Mouse (Mus musculus) kidney, postnatal 0 days (tissue): ENCODE data around the gene Rergl. TPM values are rescaled to one million over a fixed set of nuclear protein-coding genes. Genes with fewer than 3 reads are reported as not detected.

ENCODE experiments used
- ATAC-seq: fragments of 200-750 bp; cut with Nextera tagmentation; replicated peaks from 2 replicates; pipeline ENCODE4 v1.8.0; 2017; ENCODE audit warnings: low read depth, moderate number of reproducible peaks, moderate TSS enrichment, moderate library complexity; ENCODE audit not compliant: low FRiP score
- DNase-seq: peaks from one replicate; pipeline ENCODE4 v3.0.0-alpha.2; 2016; ENCODE audit warnings: low spot score
- H3K27ac ChIP-seq: fragments of 300-500 bp; sonication (generic); 2 replicates; pipeline ENCODE4 v1.5.1; 2014; ENCODE audit warnings: mild to moderate bottlenecking
- H3K27me3 ChIP-seq: fragments of 300-500 bp; sonication (generic); 2 replicates; pipeline ENCODE4 v1.6.1; 2014; ENCODE audit warnings: low read length, mixed read lengths; ENCODE audit not compliant: insufficient read depth
- H3K36me3 ChIP-seq: fragments of 300-500 bp; sonication (generic); 2 replicates; pipeline ENCODE4 v1.6.1; 2014; ENCODE audit warnings: low read length, mixed read lengths; ENCODE audit not compliant: insufficient read depth
- H3K4me1 ChIP-seq: fragments of 300-500 bp; sonication (generic); replicated peaks from 2 replicates; pipeline ENCODE4 v1.6.1; 2014; ENCODE audit warnings: antibody characterized with exemption, low read length, mixed read lengths; ENCODE audit not compliant: insufficient read depth
- H3K4me2 ChIP-seq: fragments of 300-500 bp; sonication (generic); 2 replicates; pipeline ENCODE4 v1.6.1; 2014; ENCODE audit warnings: mild to moderate bottlenecking, low read length, moderate library complexity, mixed read lengths
- H3K4me3 ChIP-seq: fragments of 300-500 bp; sonication (generic); replicated peaks from 2 replicates; pipeline ENCODE4 v1.5.1; 2014; ENCODE audit warnings: low read depth, low read length
- H3K9ac ChIP-seq: fragments of 300-500 bp; sonication (generic); 2 replicates; pipeline ENCODE4 v1.6.1; 2014; ENCODE audit warnings: low read depth, low read length
- H3K9me3 ChIP-seq: fragments of 300-500 bp; sonication (generic); replicated peaks from 2 replicates; pipeline ENCODE4 v1.6.1; 2016; ENCODE audit warnings: low read length, inconsistent platforms, mixed read lengths
- CTCF ChIP-seq: IDR thresholded peaks from 2 replicates; pipeline ENCODE4 v1.5.1; 2016; ENCODE audit warnings: antibody characterized with exemption, low read depth, mild to moderate bottlenecking, moderate library complexity
- WGBS: fragments of 180-500 bp; shearing (Covaris S2); extraction: QIAGEN DNeasy Blood & Tissue Kit; methylation state at CpG from one replicate; pipeline ENCODE4 v1.1.7; 2014; 5-methylcytosine and 5-hydroxymethylcytosine counted together
- polyA plus RNA-seq: library from polyadenylated mRNA; unstranded; fragments of >200 nt; fragmentation: Nextera tagmentation; extraction: Ambion mirVana; gene quantifications from 2 replicates; pipeline ENCODE4 v1.2.1, GENCODE M21; 2015

Gene Rergl
- 10.8 and 14.7 TPM in 2 replicates for polyA plus RNA-seq

DNA sequence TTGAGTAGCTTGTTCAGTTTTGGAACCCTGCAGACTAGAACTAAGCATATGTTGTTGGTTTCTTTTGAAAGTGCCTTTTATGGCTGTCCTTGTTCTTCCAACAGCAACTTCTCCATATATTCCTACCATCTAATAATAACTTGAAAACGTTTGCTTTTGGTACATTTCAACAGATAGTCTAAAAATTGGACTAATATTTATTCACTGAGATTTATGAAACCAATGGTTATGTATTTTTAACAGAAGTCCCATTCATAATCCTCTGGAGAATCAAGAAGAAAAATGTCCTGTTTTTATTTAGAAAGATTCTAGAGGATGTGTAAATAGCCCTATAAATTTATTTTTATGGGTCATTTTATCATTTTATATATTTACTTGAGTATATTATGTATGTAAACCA lies at the start of gene Rergl:
Gene Rergl, minus strand, starts transcription at position 101 of the 400 bp plus-strand sequence.
- no peak for TF ChIP-seq CTCF
- H3K27ac ChIP-seq = no peak within 1 kb of the TSS
- H3K9me3 ChIP-seq = no peaks in the 10 kb centered on the region
- no peaks in the 10 kb centered on the region for H3K4me1 ChIP-seq
- no peaks in the 10 kb centered on the region for H3K36me3 ChIP-seq
- H3K4me3 ChIP-seq = no peak within 1 kb of the TSS
- H3K27me3 ChIP-seq = no peaks in the 10 kb centered on the region
- H3K9ac ChIP-seq = no peak within 1 kb of the TSS
- no peak within 1 kb of the TSS for H3K4me2 ChIP-seq
- WGBS = 31% methylated on average over 1 of the region's 1 CpGs
- ATAC-seq = no peak
- DNase-seq = no peak

DNA sequence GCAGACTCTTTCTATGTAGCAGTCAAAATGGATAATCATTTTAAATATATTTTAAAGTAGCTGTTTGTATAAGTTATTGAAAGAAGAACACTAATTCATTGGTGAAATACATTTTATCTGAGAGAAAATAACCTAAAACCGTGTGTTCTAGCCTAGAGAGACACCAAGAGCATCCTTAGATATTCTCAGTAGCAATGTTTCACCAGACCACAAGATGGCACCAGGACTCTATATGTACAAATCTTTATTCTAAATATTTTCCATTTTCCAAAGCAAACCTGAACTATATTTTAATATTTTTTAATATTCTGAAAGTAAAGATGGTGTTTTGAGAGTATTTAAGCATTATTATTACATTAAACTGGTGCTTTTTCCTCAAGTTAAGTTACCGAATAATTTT lies 36.7 kb upstream of the Rergl start:
- DNase-seq = peak; percentile 52
- H3K27me3 ChIP-seq = no peaks in the 10 kb centered on the region
- no peak for ATAC-seq
- no peak overlapping the region for H3K27ac ChIP-seq
- no peak overlapping the region for H3K4me3 ChIP-seq
- no peaks in the 10 kb centered on the region for H3K36me3 ChIP-seq
- TF ChIP-seq CTCF = peak; percentile 73
- H3K4me2 ChIP-seq = no peak overlapping the region
- 57% methylated on average over 2 of the region's 2 CpGs for WGBS
- H3K9me3 ChIP-seq = no peaks in the 10 kb centered on the region
- H3K9ac ChIP-seq = no peak overlapping the region
- no peaks in the 10 kb centered on the region for H3K4me1 ChIP-seq

DNA sequence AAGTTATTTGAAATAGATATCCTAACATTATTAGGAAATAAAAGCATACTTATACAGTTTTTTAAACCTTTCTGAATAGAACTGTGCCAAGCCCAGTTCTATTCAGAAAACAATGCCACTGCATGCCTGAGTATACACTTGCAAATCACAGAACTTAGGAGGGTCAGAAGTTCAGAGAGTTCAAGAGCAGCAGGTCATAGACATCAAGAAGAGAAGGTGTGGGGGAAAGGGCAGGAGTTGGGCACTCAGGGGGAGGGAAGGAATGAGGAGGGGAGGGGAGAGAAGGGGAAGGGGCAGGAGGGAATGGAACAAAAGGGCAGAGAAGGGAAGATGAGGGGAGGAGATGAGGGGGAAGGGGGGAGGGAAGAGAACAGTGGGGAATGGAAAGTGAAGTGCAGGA lies 23.6 kb upstream of the Rergl start:
- Histone ChIP-seq H3K4me2 (no peak overlapping the region), H3K9me3 (no peaks in the 10 kb centered on the region), H3K27ac (no peak overlapping the region), H3K4me3 (no peak overlapping the region), H3K27me3 (no peaks in the 10 kb centered on the region), H3K9ac (no peak overlapping the region), H3K36me3 (no peaks in the 10 kb centered on the region), H3K4me1 (no peaks in the 10 kb centered on the region)
- DNase-seq = no peak
- no peak for TF ChIP-seq CTCF
- no peak for ATAC-seq

DNA sequence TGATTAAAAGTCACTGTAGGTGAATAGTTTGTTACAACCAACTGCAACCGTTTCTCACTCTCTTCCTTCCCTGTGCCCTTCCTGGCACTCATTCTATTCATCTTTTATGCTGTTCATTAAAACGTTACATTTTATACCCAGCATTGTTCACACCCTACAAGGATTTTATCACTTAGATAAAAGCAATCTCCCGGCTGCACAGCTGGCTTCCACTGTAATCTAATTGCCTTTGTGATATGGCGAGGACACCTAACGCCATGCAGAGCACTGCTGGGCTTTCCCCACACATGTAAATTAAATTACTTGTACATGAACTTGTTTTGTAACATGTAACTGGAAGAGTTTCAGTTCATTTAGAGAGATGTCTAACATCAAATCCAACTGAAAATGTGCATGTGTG lies 22.5 kb upstream of the Rergl start:
- Histone ChIP-seq H3K4me2 (no peak overlapping the region), H3K9ac (no peak overlapping the region), H3K27me3 (no peaks in the 10 kb centered on the region), H3K36me3 (no peaks in the 10 kb centered on the region), H3K4me1 (no peaks in the 10 kb centered on the region), H3K4me3 (no peak overlapping the region), H3K9me3 (no peaks in the 10 kb centered on the region), H3K27ac (no peak overlapping the region)
- ATAC-seq (no peak), DNase-seq (no peak)
- no peak for TF ChIP-seq CTCF
- WGBS = 51% methylated on average over 5 of the region's 5 CpGs

DNA sequence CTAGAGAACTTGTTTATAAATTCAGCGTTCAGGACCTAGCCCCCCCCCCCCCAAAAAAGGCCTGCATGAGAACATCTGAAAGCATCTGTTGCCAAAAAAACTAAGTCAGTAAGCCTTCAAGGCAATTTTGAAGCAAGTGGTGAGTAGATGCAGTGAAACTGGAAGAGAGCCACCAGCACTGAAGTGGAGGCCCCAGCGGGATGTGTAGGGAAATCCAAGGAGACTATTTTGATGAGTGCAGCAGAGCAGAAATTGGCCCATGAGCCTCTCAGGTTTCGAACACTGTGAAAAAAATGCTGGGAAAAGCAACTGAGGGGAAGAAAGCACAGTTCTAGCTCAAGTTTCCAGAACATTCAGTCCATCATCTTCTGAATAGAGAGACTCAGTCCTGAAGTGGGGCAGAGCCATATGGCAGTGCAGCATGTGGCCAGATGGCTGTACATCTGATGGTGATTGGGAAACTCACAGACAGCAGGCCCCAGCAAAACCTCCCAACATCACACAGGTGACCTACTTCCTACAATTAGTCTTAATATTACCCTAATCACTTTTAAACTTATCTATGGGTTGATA lies 13.2 kb upstream of the Rergl start:
- Histone ChIP-seq H3K9me3 (no peaks in the 10 kb centered on the region), H3K27ac (no peak overlapping the region), H3K4me3 (no peak overlapping the region), H3K36me3 (no peaks in the 10 kb centered on the region), H3K4me1 (no peaks in the 10 kb centered on the region), H3K27me3 (no peaks in the 10 kb centered on the region), H3K9ac (no peak overlapping the region), H3K4me2 (no peak overlapping the region)
- TF ChIP-seq CTCF = no peak
- ATAC-seq (no peak), DNase-seq (no peak)
- 74% methylated on average over 3 of the region's 3 CpGs for WGBS

DNA sequence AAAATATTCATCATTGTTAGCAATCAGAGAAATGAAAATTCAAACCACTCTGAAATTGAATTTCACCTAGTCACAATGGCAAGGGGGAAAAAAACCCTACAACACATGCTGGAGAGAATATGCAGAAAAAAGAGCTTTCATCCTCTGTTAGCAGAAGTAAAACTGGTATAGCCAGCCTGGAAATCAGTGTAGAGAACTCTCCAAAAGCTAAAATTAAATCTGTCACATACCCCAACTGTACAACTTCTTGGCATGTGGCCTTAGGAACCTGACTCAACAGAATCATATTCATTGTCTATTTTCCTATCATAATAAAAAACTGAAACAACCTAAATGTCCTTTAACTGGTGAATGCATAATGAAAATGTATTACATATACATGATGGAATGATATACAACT lies 22.0 kb downstream of the Rergl start:
- H3K36me3 ChIP-seq = no peaks in the 10 kb centered on the region
- H3K9ac ChIP-seq = no peak overlapping the region
- no peak overlapping the region for H3K4me3 ChIP-seq
- no peaks in the 10 kb centered on the region for H3K4me1 ChIP-seq
- H3K4me2 ChIP-seq = no peak overlapping the region
- no peak overlapping the region for H3K27ac ChIP-seq
- ATAC-seq (no peak), DNase-seq (no peak)
- H3K9me3 ChIP-seq = no peaks in the 10 kb centered on the region
- no peak for TF ChIP-seq CTCF
- no peaks in the 10 kb centered on the region for H3K27me3 ChIP-seq

DNA sequence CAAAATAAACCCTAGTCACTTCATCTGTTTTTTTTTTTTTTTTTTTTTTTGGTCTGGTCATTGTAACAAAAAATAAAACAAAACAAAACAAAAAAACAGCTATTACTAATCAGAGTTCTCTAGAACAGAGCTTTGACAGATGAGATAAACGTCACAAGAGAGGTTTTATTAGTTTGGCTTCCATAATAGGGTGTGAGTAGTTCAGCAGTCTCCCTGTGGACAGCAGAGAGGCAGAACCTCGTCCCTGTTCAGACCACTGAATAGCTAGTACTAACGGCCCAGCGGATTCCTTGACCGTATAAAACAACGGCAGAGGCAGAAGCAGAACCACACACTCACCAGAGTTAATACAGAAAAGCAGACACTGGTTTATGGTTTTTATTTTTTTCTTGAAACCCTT lies 36.8 kb downstream of the Rergl start:
- Histone ChIP-seq H3K9me3 (no peaks in the 10 kb centered on the region), H3K27ac (no peak overlapping the region), H3K4me2 (no peak overlapping the region), H3K4me3 (no peak overlapping the region), H3K4me1 (no peaks in the 10 kb centered on the region), H3K27me3 (no peaks in the 10 kb centered on the region), H3K9ac (no peak overlapping the region), H3K36me3 (no peaks in the 10 kb centered on the region)
- WGBS = 49% methylated on average over 6 of the region's 6 CpGs
- TF ChIP-seq CTCF = no peak
- ATAC-seq (no peak), DNase-seq (peak; percentile 74)
